Mouse (Mus musculus): ENCODE measurements at regions not wholly inside any gene's neighbourhood (a gene's known extent, or its start where the extent isn't known, plus 50 kb on each side); places are given as distances from the start of the nearest gene placed in this dataset.

- ATAC-seq (ENCODE audit: insufficient read depth, low read depth) (no peak), DNase-seq (ENCODE audit: low spot score) (peak; percentile 25)
- H3K27me3 ChIP-seq (ENCODE audit: control insufficient read depth, insufficient read depth, low read length): no peaks in the 10 kb centered on the region
- H3K36me3 ChIP-seq (replicated peaks; ENCODE audit: control insufficient read depth, insufficient read depth, low read length): no peaks in the 10 kb centered on the region
- H3K27ac ChIP-seq (ENCODE audit: low read depth): no peak overlapping the region
- H3K9me3 ChIP-seq (replicated peaks; ENCODE audit: control insufficient read depth, low read length): no peaks in the 10 kb centered on the region
- no peak overlapping the region for H3K9ac ChIP-seq (replicated peaks; ENCODE audit: low read depth, low read length)
- WGBS: 57% methylated on average over 3 of the region's 3 CpGs
- H3K4me2 ChIP-seq (ENCODE audit: low read depth, low read length): no peak overlapping the region
- TF ChIP-seq EP300 (IDR thresholded peaks at IDR 0.05; ENCODE audit: low read depth): no peak
- no peak for TF ChIP-seq CTCF (IDR thresholded peaks at IDR 0.05; ENCODE audit: low read depth)
- H3K4me3 ChIP-seq (ENCODE audit: low read depth, low read length): no peak overlapping the region
- peaks cover 9% of the 10 kb centered on the region for H3K4me1 ChIP-seq (ENCODE audit: control insufficient read depth, insufficient read depth)
These were observed 651.6 kb downstream of the Slc4a3 start for GRCm38 (mm10) chr1:76197651-76198050.

DNA sequence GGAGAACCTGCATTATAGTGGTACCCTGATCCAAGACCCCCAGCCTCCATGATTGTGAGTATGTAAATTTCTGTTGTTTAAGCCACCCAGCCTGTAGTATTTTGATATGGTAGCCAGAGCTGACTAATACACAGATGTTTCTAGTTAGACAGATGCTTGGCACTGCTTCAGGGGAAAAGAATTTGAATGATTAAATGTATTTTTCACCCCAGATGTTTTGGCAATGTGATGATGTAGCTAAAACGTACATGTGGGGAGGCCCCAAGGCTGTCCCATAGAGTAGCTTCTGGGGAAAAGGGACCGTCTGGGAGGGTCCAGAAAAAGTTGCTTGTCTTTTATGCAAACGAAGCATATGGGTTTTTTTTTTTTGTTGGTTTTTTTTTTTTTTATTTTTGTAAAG, 654.8 kb downstream of the Slc4a3 start:
- 75% methylated on average over 3 of the region's 3 CpGs for WGBS
- H3K4me1 ChIP-seq (ENCODE audit: control insufficient read depth, insufficient read depth): peaks cover 3% of the 10 kb centered on the region; the same call in 1 of the 2 replicates
- ATAC-seq (ENCODE audit: insufficient read depth, low read depth) (no peak), DNase-seq (ENCODE audit: low spot score) (no peak)
- H3K4me2 ChIP-seq (ENCODE audit: low read depth, low read length): no peak overlapping the region
- H3K9me3 ChIP-seq (replicated peaks; ENCODE audit: control insufficient read depth, low read length): no peaks in the 10 kb centered on the region
- no peak overlapping the region for H3K27ac ChIP-seq (ENCODE audit: low read depth)
- H3K4me3 ChIP-seq (ENCODE audit: low read depth, low read length): no peak overlapping the region
- no peaks in the 10 kb centered on the region for H3K36me3 ChIP-seq (replicated peaks; ENCODE audit: control insufficient read depth, insufficient read depth, low read length)
- H3K9ac ChIP-seq (replicated peaks; ENCODE audit: low read depth, low read length): no peak overlapping the region
- TF ChIP-seq EP300 (IDR thresholded peaks at IDR 0.05; ENCODE audit: low read depth) (no peak), CTCF (IDR thresholded peaks at IDR 0.05; ENCODE audit: low read depth) (no peak)
- no peaks in the 10 kb centered on the region for H3K27me3 ChIP-seq (ENCODE audit: control insufficient read depth, insufficient read depth, low read length)

DNA sequence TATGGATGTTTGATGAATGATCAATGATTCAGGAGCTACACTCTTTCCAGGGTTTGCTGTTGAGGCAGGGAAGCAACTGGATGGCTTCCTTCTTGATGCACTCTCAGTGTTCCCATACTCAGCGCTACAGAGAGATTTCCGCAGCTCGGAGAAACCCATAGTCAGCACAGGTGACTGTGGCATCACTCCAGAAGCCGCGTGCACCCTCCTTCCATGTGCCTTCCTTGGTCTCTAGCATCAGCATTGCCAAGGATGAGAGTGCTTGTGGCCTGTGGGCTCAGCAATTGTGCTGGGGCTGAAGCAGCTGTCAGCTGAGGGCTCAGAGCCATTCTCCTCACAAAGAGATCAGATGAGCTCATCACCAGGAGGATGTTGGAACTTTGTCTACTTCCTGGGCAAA, 666.4 kb downstream of the Slc4a3 start:
- H3K27ac ChIP-seq (ENCODE audit: low read depth): no peak overlapping the region
- no peak overlapping the region for H3K4me2 ChIP-seq (ENCODE audit: low read depth, low read length)
- 88% methylated on average over 5 of the region's 5 CpGs for WGBS

DNA sequence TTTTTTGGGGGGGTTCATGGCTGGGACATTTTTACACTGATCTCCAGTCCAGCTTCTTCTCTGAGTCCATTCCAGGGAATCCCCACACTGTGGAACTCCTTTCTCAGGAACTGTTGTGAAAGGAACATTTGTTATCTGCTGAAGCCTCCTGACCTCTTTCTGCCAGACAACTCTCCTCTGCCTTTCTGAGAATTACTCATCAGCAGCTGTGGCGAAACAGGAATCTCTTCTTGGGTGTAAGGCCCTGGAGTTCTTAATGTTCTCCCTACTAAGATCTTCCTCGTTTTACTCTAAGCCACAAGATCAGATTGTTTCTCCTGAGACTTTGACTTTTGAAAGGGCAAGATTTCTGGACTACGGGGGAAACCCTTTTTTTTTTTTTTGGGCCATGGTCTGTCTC, 698.7 kb downstream of the Slc4a3 start:
- peak; percentile 13 for DNase-seq (ENCODE audit: low spot score)
- H3K27me3 ChIP-seq (ENCODE audit: control insufficient read depth, insufficient read depth, low read length): no peaks in the 10 kb centered on the region
- no peak overlapping the region for H3K9ac ChIP-seq (replicated peaks; ENCODE audit: low read depth, low read length)
- H3K4me2 ChIP-seq (ENCODE audit: low read depth, low read length): no peak overlapping the region
- no peak for ATAC-seq (ENCODE audit: insufficient read depth, low read depth)
- H3K4me3 ChIP-seq (ENCODE audit: low read depth, low read length): no peak overlapping the region
- TF ChIP-seq CTCF (IDR thresholded peaks at IDR 0.05; ENCODE audit: low read depth): no peak
- TF ChIP-seq EP300 (IDR thresholded peaks at IDR 0.05; ENCODE audit: low read depth): no peak
- H3K36me3 ChIP-seq (replicated peaks; ENCODE audit: control insufficient read depth, insufficient read depth, low read length): no peaks in the 10 kb centered on the region
- H3K4me1 ChIP-seq (ENCODE audit: control insufficient read depth, insufficient read depth): no peaks in the 10 kb centered on the region; the same call in 1 of the 2 replicates
- H3K27ac ChIP-seq (ENCODE audit: low read depth): no peak overlapping the region
- 71% methylated on average over 3 of the region's 3 CpGs for WGBS
- H3K9me3 ChIP-seq (replicated peaks; ENCODE audit: control insufficient read depth, low read length): no peaks in the 10 kb centered on the region

More for the DNA sequence above, 666.4 kb downstream of the Slc4a3 start:
- no peak for TF ChIP-seq CTCF (IDR thresholded peaks at IDR 0.05; ENCODE audit: low read depth)
- TF ChIP-seq EP300 (IDR thresholded peaks at IDR 0.05; ENCODE audit: low read depth): no peak
- Histone ChIP-seq H3K9ac (replicated peaks; ENCODE audit: low read depth, low read length) (no peak overlapping the region), H3K9me3 (replicated peaks; ENCODE audit: control insufficient read depth, low read length) (no peaks in the 10 kb centered on the region), H3K4me3 (ENCODE audit: low read depth, low read length) (no peak overlapping the region), H3K36me3 (replicated peaks; ENCODE audit: control insufficient read depth, insufficient read depth, low read length) (no peaks in the 10 kb centered on the region), H3K4me1 (ENCODE audit: control insufficient read depth, insufficient read depth) (no peaks in the 10 kb centered on the region), H3K27me3 (ENCODE audit: control insufficient read depth, insufficient read depth, low read length) (no peaks in the 10 kb centered on the region)
- DNase-seq (ENCODE audit: low spot score) (no peak), ATAC-seq (ENCODE audit: insufficient read depth, low read depth) (no peak)

- Histone ChIP-seq H3K4me1 (ENCODE audit: control insufficient read depth, insufficient read depth) (no peaks in the 10 kb centered on the region; the same call in 1 of the 2 replicates), H3K9me3 (replicated peaks; ENCODE audit: control insufficient read depth, low read length) (no peaks in the 10 kb centered on the region), H3K4me3 (ENCODE audit: low read depth, low read length) (no peak overlapping the region), H3K9ac (replicated peaks; ENCODE audit: low read depth, low read length) (no peak overlapping the region), H3K36me3 (replicated peaks; ENCODE audit: control insufficient read depth, insufficient read depth, low read length) (no peaks in the 10 kb centered on the region), H3K4me2 (ENCODE audit: low read depth, low read length) (no peak overlapping the region), H3K27me3 (ENCODE audit: control insufficient read depth, insufficient read depth, low read length) (no peaks in the 10 kb centered on the region), H3K27ac (ENCODE audit: low read depth) (no peak overlapping the region)
- TF ChIP-seq EP300 (IDR thresholded peaks at IDR 0.05; ENCODE audit: low read depth) (no peak), CTCF (IDR thresholded peaks at IDR 0.05; ENCODE audit: low read depth) (no peak)
- DNase-seq (ENCODE audit: low spot score): no peak
- WGBS: 27% methylated on average over 8 of the region's 8 CpGs
- no peak for ATAC-seq (ENCODE audit: insufficient read depth, low read depth)
These were observed 700.2 kb downstream of the Slc4a3 start for GRCm38 (mm10) chr1:76246181-76246796.

- TF ChIP-seq EP300 (IDR thresholded peaks at IDR 0.05; ENCODE audit: low read depth) (no peak), CTCF (IDR thresholded peaks at IDR 0.05; ENCODE audit: low read depth) (no peak)
- H3K36me3 ChIP-seq (replicated peaks; ENCODE audit: control insufficient read depth, insufficient read depth, low read length): no peaks in the 10 kb centered on the region
- H3K4me2 ChIP-seq (ENCODE audit: low read depth, low read length): no peak overlapping the region
- no peaks in the 10 kb centered on the region; the same call in 1 of the 2 replicates for H3K4me1 ChIP-seq (ENCODE audit: control insufficient read depth, insufficient read depth)
- H3K9me3 ChIP-seq (replicated peaks; ENCODE audit: control insufficient read depth, low read length): no peaks in the 10 kb centered on the region
- ATAC-seq (ENCODE audit: insufficient read depth, low read depth) (no peak), DNase-seq (ENCODE audit: low spot score) (no peak)
- H3K27me3 ChIP-seq (ENCODE audit: control insufficient read depth, insufficient read depth, low read length): no peaks in the 10 kb centered on the region
- H3K9ac ChIP-seq (replicated peaks; ENCODE audit: low read depth, low read length): no peak overlapping the region
- 76% methylated on average over 8 of the region's 8 CpGs for WGBS
- no peak overlapping the region for H3K4me3 ChIP-seq (ENCODE audit: low read depth, low read length)
- no peak overlapping the region for H3K27ac ChIP-seq (ENCODE audit: low read depth)
These were observed 701.1 kb downstream of the Slc4a3 start for GRCm38 (mm10) chr1:76247126-76247525.

Measured in heart, postnatal 0 days (tissue).